8 mouse cellular contexts compared by ENCODE assay signal in the genomic region with DNA sequence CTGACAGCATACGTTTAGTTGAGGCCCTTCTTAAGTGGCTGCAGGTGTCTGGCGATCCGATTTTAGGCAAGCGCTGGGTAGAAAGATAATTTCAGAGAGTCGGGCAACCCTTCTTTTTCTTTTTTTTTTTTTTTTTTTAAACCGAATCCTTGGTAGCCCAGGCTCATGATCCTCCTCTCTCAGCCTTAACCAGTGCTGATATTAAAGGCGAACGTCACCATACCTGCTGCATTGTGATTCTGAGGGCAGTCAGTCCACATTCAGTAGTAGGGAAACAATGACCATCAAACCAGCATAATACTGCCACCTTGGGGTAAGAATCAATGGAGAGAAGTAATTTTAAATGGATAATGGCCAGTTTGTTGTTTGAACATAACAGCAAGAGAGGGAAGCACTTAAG. TPM values are rescaled to one million over a fixed set of nuclear protein-coding genes. Genes with fewer than 3 reads are reported as not detected.
DNase-seq lines count a peak whose midpoint lies in the region; ATAC-seq lines count a peak whose summit lies in the region.

No protein-coding gene starts in this region.

- no peaks in the 10 kb centered on the region; the same call in 1 of the 2 replicates for H3K4me1 ChIP-seq in embryonic facial prominence, embryonic 13.5 days
- peaks cover 13% of the 10 kb centered on the region for H3K4me1 ChIP-seq in hindbrain, embryonic 10.5 days (replicated peaks)
- H3K4me1 ChIP-seq in limb, embryonic 13.5 days = no peaks in the 10 kb centered on the region
- peaks cover 2% of the 10 kb centered on the region; the same call in 1 of the 2 replicates for H3K4me1 ChIP-seq in midbrain, embryonic 16.5 days (ENCODE audit: control insufficient read depth, insufficient read depth, low read length)

- 0 out of 2 replicates have a peak, but pooled peaks cover 8% of the 10 kb centered on the region for H3K27me3 ChIP-seq in embryonic facial prominence, embryonic 13.5 days
- 0 out of 2 replicates have a peak, but pooled peaks cover 8% of the 10 kb centered on the region for H3K27me3 ChIP-seq in hindbrain, embryonic 10.5 days (ENCODE audit: insufficient read depth, poor library complexity, severe bottlenecking)
- H3K27me3 ChIP-seq in limb, embryonic 13.5 days = no peaks in the 10 kb centered on the region
- no peaks in the 10 kb centered on the region; the same call in 1 of the 2 replicates for H3K27me3 ChIP-seq in midbrain, embryonic 16.5 days (ENCODE audit: control insufficient read depth, insufficient read depth, low read depth, low read length)

- H3K36me3 ChIP-seq in embryonic facial prominence, embryonic 13.5 days = no peaks in the 10 kb centered on the region
- H3K36me3 ChIP-seq in hindbrain, embryonic 10.5 days = no peaks in the 10 kb centered on the region
- H3K36me3 ChIP-seq in limb, embryonic 13.5 days = no peaks in the 10 kb centered on the region
- no peaks in the 10 kb centered on the region for H3K36me3 ChIP-seq in midbrain, embryonic 16.5 days (ENCODE audit: control insufficient read depth, insufficient read depth, low read length)

- 13% methylated on average over 8 of the region's 8 CpGs for WGBS in embryonic facial prominence, embryonic 13.5 days
- 27% methylated on average over 8 of the region's 8 CpGs for WGBS in hindbrain, embryonic 10.5 days
- WGBS in limb, embryonic 13.5 days = 23% methylated on average over 8 of the region's 8 CpGs
- 24% methylated on average over 8 of the region's 8 CpGs for WGBS in midbrain, embryonic 16.5 days

- H3K9ac ChIP-seq in embryonic facial prominence, embryonic 13.5 days = peak overlapping the region; percentile 68
- H3K9ac ChIP-seq in limb, embryonic 13.5 days = peak overlapping the region; percentile 69
- peak overlapping the region; percentile 65 for H3K9ac ChIP-seq in midbrain, embryonic 16.5 days (ENCODE audit: low read depth, low read length)

- H3K4me3 ChIP-seq in embryonic facial prominence, embryonic 13.5 days = peak overlapping the region; percentile 46
- H3K4me3 ChIP-seq in hindbrain, embryonic 10.5 days = peak overlapping the region; percentile 57
- H3K4me3 ChIP-seq in limb, embryonic 13.5 days = peak overlapping the region; percentile 46
- H3K4me3 ChIP-seq in midbrain, embryonic 16.5 days (ENCODE audit: low read depth, low read length) = peak overlapping the region; percentile 41

- H3K9me3 ChIP-seq in embryonic facial prominence, embryonic 13.5 days = no peaks in the 10 kb centered on the region
- H3K9me3 ChIP-seq in hindbrain, embryonic 10.5 days = no peaks in the 10 kb centered on the region
- H3K9me3 ChIP-seq in limb, embryonic 13.5 days = no peaks in the 10 kb centered on the region
- H3K9me3 ChIP-seq in midbrain, embryonic 16.5 days (replicated peaks; ENCODE audit: control insufficient read depth, low read length, poor library complexity, severe bottlenecking) = no peaks in the 10 kb centered on the region

- peak overlapping the region; percentile 76 for H3K4me2 ChIP-seq in embryonic facial prominence, embryonic 13.5 days
- H3K4me2 ChIP-seq in limb, embryonic 13.5 days (replicated peaks) = peak overlapping the region; percentile 70
- H3K4me2 ChIP-seq in midbrain, embryonic 16.5 days (ENCODE audit: low read length) = peak overlapping the region; percentile 69

- peak; percentile 55 for DNase-seq in 416B (ENCODE audit: low read depth)
- peak; percentile 57 for DNase-seq in NIH3T3 (ENCODE audit: low read depth)
- peak; percentile 5 for DNase-seq in hindbrain, embryonic 10.5 days (ENCODE audit: low spot score)
- no peak for DNase-seq in left cerebral cortex, adult 18-20 months (ENCODE audit: low spot score in 2 of 2)
- DNase-seq in urinary bladder, postnatal 4 days (ENCODE audit: low spot score in 2 of 2) = no peak

- H3K27ac ChIP-seq in embryonic facial prominence, embryonic 13.5 days = peak overlapping the region; percentile 90
- H3K27ac ChIP-seq in hindbrain, embryonic 10.5 days = peak overlapping the region; percentile 94
- H3K27ac ChIP-seq in limb, embryonic 13.5 days = peak overlapping the region; percentile 87; the same call in 1 of the 2 replicates
- peak overlapping the region; percentile 89 for H3K27ac ChIP-seq in midbrain, embryonic 16.5 days (ENCODE audit: low read length)

- ATAC-seq in embryonic facial prominence, embryonic 13.5 days (ENCODE audit: insufficient number of reproducible peaks, insufficient read depth, low FRiP score, low TSS enrichment, low read depth) = no peak
- ATAC-seq in limb, embryonic 13.5 days (ENCODE audit: low FRiP score, low read depth) = no peak
- ATAC-seq in midbrain, embryonic 16.5 days = peak; percentile 55; the same call in 1 of the 2 replicates

RNA-seq across cellular contexts. Expression of a gene that starts 23.9 kb away (rescaled TPM):
- 148 and 158 TPM in 2 replicates for polyA plus RNA-seq in embryonic facial prominence, embryonic 13.5 days (2015; fragmentation: Nextera tagmentation; extraction: Ambion mirVana)
- polyA plus RNA-seq in hindbrain, embryonic 10.5 days (2016; fragmentation: Nextera tagmentation; extraction: Ambion mirVana) = 99.3 and 123 TPM in 2 replicates
- 144 and 152 TPM in 2 replicates for polyA plus RNA-seq in limb, embryonic 13.5 days (2015; fragmentation: Nextera tagmentation; extraction: Ambion mirVana)
- polyA plus RNA-seq in midbrain, embryonic 16.5 days (2015; fragmentation: Nextera tagmentation; extraction: Ambion mirVana) = 109 and 135 TPM in 2 replicates
- 10 to 100 TPM; 41.4 to 42.2 TPM for total RNA-seq in left cerebral cortex, adult 18-20 months (2021)

RNA-seq across cellular contexts. Expression of a gene that starts 35.9 kb away (rescaled TPM):
- 27.1 and 31.2 TPM in 2 replicates for polyA plus RNA-seq in embryonic facial prominence, embryonic 13.5 days (2015; fragmentation: Nextera tagmentation; extraction: Ambion mirVana)
- 17.8 and 20.0 TPM in 2 replicates for polyA plus RNA-seq in hindbrain, embryonic 10.5 days (2016; fragmentation: Nextera tagmentation; extraction: Ambion mirVana)
- 25.2 and 28.3 TPM in 2 replicates for polyA plus RNA-seq in limb, embryonic 13.5 days (2015; fragmentation: Nextera tagmentation; extraction: Ambion mirVana)
- polyA plus RNA-seq in midbrain, embryonic 16.5 days (2015; fragmentation: Nextera tagmentation; extraction: Ambion mirVana) = 48.1 and 55.5 TPM in 2 replicates
- 10 to 100 TPM; 14.9 to 17.6 TPM for total RNA-seq in left cerebral cortex, adult 18-20 months (2021)

RNA-seq across cellular contexts. Expression of a gene that starts 52.6 kb away (rescaled TPM):
- polyA plus RNA-seq in embryonic facial prominence, embryonic 13.5 days (2015; fragmentation: Nextera tagmentation; extraction: Ambion mirVana) = 23.5 and 23.9 TPM in 2 replicates
- 24.0 and 26.1 TPM in 2 replicates for polyA plus RNA-seq in hindbrain, embryonic 10.5 days (2016; fragmentation: Nextera tagmentation; extraction: Ambion mirVana)
- polyA plus RNA-seq in limb, embryonic 13.5 days (2015; fragmentation: Nextera tagmentation; extraction: Ambion mirVana) = 18.6 and 23.3 TPM in 2 replicates
- 33.2 and 35.0 TPM in 2 replicates for polyA plus RNA-seq in midbrain, embryonic 16.5 days (2015; fragmentation: Nextera tagmentation; extraction: Ambion mirVana)
- total RNA-seq in left cerebral cortex, adult 18-20 months (2021) = 10 to 100 TPM; 30.6 to 30.8 TPM

Comparison
In these comparisons a context has a peak if more than half of its experiments do, and no peak if none do; other contexts are left out.
1. DNase-seq: peak in 416B (single experiment), NIH3T3 (single experiment) and hindbrain, embryonic 10.5 days (single experiment); none in left cerebral cortex, adult 18-20 months (0 of 2) and urinary bladder, postnatal 4 days (0 of 2).
2. Peak in every context shown above with its lines, with median percentiles within 50 percentile points of each other: H3K27ac ChIP-seq, H3K4me2 ChIP-seq, H3K4me3 ChIP-seq and H3K9ac ChIP-seq.